Mouse (Mus musculus): ENCODE results near the gene Olfr24.
"Not testable (repeated sequence)": the region's sequence is repeated elsewhere in the genome, so short reads cannot be mapped to it uniquely, and the experiment has no call there.

Gene Olfr24

DNA sequence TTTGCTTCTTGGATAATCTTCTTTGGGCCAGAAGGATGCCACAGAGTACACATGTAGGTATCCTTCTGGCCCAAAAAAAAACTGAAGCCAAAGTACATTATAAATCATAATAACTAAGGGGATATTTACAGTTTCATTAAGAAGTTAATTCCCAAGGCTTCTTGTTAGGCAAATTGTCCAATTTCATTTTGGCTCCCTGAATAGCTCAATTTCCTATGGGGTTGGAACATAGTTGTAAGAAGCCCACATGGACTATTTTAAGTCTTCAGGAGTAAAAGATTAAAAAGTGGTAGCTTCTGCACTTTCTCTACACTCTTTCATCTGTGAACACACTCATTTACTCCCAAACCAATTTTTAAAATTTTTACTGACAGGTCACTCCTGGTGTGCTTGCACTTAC lies at the start of gene Olfr24:
Gene Olfr24 (minus strand): TSS at position 101 of the 400 bp plus-strand sequence.
- DNase-seq (ENCODE audit: low read depth): no peak

DNA sequence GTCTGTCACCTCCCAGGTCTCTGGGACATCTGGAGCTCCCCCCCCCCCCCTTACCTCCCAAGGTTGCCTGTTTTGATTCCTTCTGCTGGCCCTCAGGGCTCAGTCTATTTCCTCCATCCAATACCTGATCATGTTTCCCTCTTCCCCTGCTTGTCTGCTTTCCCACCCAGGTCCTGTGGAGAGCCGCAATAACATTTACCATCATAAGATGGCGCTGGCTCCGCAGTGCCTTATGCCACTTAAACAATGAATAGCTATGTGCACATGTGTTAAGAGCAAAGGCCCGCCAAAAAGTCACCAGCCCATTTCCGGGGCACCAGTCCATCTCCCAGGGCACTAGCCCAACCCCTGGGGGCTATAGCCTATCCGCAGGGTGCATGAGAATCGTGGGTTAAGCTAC lies 21.5 kb upstream of the Olfr24 start:
- DNase-seq (ENCODE audit: low read depth): no peak

DNA sequence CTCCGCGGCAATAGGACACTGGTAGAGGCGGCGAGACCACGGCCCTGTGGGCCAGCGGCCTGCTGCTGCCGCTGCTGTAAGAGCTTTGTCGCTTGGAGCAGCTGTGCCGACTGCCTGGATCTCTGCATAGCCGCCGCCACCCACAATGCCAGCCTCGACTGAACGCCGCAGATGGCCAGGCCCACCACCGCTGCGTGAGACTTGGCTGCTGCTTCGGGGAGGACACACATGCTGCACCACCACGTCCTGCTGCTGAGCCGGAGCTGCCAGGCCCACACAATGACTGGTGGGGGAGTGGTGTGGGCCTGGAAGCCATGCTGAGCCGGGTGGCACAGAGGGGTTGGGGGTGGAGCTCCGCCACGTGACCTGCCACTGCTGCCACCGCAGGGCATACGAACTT lies 15.7 kb upstream of the Olfr24 start:
- no peak for DNase-seq (ENCODE audit: low read depth)

DNA sequence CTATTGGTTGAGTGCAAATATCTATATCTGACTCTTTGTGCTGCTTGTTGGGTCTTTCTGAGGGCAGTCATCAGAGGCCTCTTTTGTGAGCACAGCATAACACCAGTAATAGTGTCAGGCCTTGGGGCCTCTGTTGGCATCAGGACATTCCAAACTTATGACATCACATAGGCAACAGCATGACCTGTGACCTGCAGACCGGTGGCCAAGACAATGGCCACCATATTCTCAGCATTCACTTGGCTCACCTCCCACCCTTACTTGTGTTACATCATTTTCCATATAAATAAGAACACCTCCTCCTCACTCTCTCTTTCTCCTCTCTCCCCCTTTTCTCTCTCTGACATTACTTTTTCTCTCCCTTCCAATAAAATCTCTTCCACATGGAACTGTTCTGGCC lies 15.2 kb upstream of the Olfr24 start:
- no peak for DNase-seq (ENCODE audit: low read depth)

DNA sequence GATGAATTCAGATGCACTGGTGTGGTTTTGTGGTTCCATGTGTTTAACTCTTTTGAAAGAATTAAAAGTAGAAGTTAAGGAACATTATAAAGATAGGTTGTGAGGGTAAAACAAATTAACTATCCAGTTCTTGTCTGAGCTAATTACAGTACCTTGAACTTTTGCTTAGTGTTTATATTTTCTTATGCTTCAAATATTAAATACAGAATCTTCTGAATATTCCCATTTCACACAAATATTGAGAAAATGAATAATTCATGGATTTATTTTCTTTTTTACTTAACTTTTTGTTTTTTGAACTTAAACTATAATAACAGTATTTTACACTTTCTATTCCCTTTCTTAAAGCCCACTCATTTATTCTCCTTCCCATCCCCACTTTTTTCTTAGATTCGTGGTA lies 8.2 kb downstream of the Olfr24 start:
- no peak for DNase-seq (ENCODE audit: low read depth)

DNA sequence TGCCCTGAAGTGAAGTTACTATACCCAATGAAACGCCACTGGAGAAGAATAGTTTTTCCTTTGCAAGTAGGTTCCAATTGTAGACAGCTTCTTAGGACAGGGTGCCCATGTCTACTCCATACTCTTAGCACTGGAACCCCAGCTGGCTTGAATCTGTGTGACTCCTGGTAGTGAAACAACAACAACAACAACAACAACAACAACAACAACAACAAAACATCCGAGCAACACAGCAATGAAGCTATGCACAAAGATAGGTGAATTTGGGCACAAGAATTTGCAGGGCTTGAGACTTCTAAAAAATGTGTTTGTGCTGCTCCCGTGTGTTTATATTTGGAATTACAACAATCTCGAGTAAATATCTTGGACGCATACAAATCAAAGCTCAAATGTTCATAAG lies 19.2 kb downstream of the Olfr24 start:
- DNase-seq (ENCODE audit: low read depth): no peak

DNA sequence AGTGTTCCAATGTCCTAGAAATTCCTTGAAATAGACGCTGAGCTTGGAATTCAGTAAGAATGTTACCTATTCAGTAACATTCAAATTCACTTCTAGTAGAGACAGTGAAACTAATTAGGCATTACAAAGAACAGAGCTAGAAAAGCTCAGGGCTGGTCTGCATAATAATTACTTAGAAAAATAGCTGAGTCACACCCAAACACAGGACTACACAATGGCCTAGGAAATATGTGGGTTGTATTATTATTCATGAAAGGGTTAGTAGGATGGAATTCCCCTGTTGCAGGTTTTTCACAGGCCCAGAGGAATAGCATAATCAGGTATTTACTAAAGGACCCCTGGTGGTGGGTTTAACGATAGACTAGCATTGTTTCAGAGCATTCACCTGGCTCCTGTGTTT lies 29.6 kb downstream of the Olfr24 start:
- DNase-seq (ENCODE audit: low read depth): not testable (repeated sequence)

DNA sequence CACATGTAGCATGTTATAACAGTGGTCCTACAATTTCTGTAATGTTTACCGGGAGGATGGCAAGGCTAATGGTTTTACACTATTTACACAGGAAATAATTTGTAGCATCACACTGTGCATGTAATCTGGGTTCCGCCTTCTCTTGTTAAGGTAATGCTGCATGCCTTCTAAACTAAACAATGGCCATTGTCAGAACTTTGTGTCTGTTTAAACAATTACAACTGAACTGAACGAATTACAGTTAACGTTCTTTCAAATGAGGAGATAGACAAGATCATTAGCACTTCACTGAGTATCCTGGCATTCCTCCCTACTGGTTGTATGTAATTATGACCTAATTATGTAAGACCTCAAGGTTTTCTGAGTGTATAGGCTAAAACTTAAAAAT lies 41.1 kb downstream of the Olfr24 start:
- DNase-seq (ENCODE audit: low read depth): no peak

DNA sequence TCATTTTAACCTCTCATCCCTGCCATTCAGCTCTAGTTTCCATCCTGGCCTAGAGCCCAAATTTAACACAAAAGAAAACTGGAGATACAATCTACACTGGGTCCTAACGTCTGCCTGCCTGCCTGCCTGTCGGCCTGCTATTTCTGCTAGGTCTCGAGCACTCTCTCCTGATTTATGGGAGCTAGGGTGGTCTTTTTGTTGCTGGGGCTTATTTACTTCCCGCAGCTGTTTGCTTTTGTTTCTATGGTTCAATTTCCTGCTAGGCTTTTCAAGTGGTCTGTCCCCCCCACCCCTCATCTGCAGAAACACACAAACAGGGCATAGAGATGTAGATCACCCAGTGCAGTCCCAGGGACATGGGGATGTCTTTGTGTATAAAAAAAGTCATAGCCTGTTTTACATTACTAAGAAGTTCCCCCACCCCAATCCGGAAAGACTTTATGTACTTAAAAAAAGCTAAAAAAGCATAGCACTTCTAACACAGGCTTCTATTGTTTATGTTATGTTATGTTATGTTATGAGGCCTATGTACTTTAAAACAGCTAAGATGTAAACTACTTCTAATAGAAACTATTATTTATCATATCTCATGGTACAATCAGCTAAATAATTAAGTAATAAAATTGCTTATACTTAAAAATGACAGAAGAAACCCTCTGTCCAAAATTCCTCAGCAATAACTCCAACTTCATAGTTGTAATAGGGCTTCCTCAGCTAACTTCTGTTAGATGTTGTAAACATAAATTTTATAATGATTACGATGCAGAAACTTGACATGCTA lies 41.7 kb downstream of the Olfr24 start:
- DNase-seq (ENCODE audit: low read depth): no peak

DNA sequence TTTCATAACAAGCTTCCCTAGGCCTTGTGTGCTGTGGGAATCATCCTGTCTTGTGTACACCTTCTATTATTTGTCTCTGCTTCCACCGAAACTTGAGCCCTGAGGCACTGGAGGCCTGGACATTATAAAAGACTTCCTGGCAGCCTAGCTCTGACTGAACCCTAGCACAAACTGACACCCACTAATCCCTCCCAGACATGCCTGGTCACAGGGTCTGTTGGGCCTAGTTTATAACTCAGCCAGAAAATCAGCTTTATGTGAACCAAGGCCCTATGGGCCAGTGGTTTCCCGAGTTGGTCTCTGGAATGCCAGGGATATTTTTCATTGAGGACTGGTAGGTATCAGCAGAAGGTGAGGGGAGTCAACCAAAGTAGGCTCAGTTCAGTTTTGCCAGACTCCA lies 42.8 kb downstream of the Olfr24 start:
- no peak for DNase-seq (ENCODE audit: low read depth)

DNA sequence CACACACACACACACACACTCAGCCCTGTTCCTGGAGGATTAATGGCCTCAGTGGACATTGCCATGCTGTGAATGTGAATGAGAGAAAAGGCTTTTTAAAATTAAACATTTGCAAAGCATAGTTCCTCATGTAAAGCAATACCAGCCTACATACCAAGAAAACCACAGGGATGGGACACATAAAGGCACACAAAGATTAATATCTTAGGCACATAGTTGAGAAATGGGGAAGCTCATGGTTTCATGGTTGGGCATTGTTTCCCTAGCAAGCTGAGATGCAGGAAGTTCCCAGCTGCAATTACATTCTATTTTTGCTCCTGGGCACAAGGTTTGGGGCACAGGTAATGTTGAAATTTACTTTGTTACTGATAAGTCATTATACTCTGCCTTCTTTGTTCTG lies 58.2 kb downstream of the Olfr24 start:
- DNase-seq (ENCODE audit: low read depth): no peak

Measured in naive thymus-derived CD4-positive, alpha-beta T cell, adult 2 months (primary cell).